Mouse (Mus musculus) heart, postnatal 36 days (tissue): ENCODE measurements at regions not wholly inside any gene's neighbourhood (a gene's known extent, or its start where the extent isn't known, plus 50 kb on each side); places are given as distances from the start of the nearest gene placed in this dataset.
"Not testable (repeated sequence)": the region's sequence is repeated elsewhere in the genome, so short reads cannot be mapped to it uniquely, and the experiment has no call there.

Experiments used
- DNase-seq, 2 experiments: peaks; one replicate each; pipeline ENCODE4 v3.0.0; 2021 to 2022
- intact Hi-C: fragments of 180-260 bp; cut with DNase I; formaldehyde crosslinking; loops from one replicate; pipeline ENCODE4 v1.15.1; 2025

GRCm38 (mm10) chr8:46355066-46355465 lies 60.6 kb upstream of the Helt start:
- no peak for DNase-seq
- intact Hi-C loops: no loop called here

- intact Hi-C loops, DNase-seq: not testable (repeated sequence)
These were observed 63.5 kb upstream of the Helt start for GRCm38 (mm10) chr8:46357961-46358360.

GRCm38 (mm10) chr8:46362871-46363306 lies 68.4 kb upstream of the Helt start:
- DNase-seq: no peak
- intact Hi-C loops: no loop called here

DNA sequence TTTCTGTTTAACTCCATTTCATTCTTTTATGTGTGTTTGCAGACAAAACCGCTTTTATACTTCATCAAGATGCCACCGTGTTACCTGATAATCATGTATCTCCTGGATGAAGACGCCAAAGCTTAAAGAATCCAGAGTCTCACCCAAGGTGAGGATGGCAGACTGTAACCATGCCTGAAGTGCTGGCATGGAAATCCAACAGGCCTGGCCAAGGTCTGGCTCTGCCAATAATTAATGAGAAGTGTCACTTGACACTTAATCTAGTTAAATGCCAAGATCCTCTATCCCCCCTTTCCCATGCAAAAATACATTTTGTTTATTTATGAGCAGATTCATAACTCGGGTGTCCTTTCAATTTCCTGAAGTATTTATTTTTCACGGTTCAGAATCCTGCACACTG lies 71.2 kb upstream of the Helt start:
- intact Hi-C loops: no loop called here
- DNase-seq: no peak

DNA sequence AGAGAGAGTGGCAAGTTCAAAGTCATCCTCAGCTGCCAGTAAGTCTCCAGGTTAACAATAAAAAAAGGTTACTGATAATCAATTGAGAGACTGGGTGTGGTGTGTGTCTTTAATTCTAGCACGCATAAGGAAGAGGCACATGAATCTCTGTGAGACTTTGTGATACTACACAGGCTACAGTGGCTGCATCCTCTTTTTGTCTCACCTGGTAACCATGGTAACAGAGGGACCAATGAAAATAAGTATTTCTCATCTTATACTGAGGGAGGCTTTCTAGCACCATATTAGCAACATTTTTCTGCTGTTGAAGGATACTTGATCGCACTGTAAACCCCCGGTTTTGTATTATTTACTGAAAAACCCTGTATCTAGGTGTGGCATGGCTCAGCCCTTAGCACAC lies 72.7 kb upstream of the Helt start:
- no peak for DNase-seq
- intact Hi-C loops: no loop called here

- intact Hi-C loops: no loop called here
- DNase-seq: no peak
These were observed 79.6 kb upstream of the Helt start for GRCm38 (mm10) chr8:46374092-46374491.

GRCm38 (mm10) chr8:46375986-46376385 lies 81.5 kb upstream of the Helt start:
- intact Hi-C loops: no loop called here
- DNase-seq: no peak

DNA sequence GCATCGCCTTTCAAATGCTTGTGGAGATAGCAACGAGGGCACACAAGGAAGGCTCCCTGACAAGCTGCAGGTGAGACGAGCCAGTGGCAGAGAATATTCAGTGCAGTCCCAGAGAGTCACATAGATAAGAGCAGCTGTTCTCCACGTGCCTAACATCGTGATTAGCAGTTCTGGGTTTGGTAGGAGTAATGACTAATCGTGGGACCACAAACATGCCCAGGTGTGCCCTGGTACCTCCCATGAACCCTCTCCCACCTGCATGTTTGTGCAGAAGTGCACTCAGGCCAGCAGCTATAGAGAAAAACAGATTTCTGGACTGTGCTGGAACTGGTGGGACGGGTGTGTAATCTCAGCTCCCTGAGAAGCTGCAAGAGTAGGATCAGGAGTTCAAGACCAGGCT lies 85.9 kb upstream of the Acsl1 start:
- no peak for DNase-seq
- intact Hi-C loops: no loop called here

- intact Hi-C loops: no loop called here
- no peak for DNase-seq
These were observed 85.0 kb upstream of the Acsl1 start for GRCm38 (mm10) chr8:46385806-46386205.

DNA sequence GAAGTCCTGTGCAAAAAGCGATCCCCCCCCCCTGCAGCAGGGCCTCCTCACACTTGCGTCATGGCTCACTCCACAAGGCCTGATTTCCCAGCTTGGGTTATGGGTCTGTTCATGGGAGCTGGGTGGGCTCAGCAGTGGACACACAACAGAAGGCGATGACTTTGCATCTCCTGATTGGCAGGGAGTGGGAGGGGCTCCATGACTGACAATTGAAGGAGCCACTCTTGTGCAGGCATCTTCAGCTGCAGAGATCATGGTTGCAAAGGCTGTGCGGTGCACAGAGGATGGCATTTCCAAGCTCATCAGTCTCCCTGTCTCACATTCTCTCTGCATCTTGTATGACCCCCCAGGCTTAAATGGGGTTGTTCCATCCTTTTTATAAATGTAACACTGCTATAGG lies 84.3 kb upstream of the Acsl1 start:
- no peak for DNase-seq
- intact Hi-C loops: no loop called here

GRCm38 (mm10) chr8:46387037-46387436 lies 83.8 kb upstream of the Acsl1 start:
- DNase-seq: no peak
- intact Hi-C loops: no loop called here

- intact Hi-C loops: no loop called here
- no peak for DNase-seq
These were observed 82.4 kb upstream of the Acsl1 start for GRCm38 (mm10) chr8:46388421-46388820.

GRCm38 (mm10) chr8:46390431-46390830 lies 80.4 kb upstream of the Acsl1 start:
- intact Hi-C loops: no loop called here

DNA sequence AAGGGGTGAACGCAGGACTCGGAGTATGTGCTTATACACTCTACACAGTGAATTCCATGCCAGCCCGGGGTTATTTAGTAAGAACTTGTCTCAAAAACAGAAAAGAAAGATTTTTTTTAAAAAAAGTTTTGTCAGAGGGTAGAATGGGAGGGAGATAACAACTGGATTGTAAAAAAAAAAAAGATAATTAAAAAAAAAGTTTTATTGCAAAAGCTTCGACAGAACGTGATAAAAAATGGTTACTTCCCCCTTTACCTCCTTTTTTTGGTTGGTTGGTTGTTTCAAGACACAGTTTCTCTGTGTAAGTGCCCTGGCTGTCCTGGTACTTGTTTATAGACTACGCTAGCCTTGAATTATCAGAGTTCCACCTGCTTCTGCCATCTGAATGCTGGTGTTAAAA lies 79.2 kb upstream of the Acsl1 start:
- DNase-seq: no peak
- intact Hi-C loops: no loop called here

More at GRCm38 (mm10) chr8:46390431-46390830, 80.4 kb upstream of the Acsl1 start:
- no peak for DNase-seq

GRCm38 (mm10) chr8:46393296-46393695 lies 77.5 kb upstream of the Acsl1 start:
- intact Hi-C loops: no loop called here
- DNase-seq: no peak

GRCm38 (mm10) chr8:46394750-46395149 lies 76.1 kb upstream of the Acsl1 start:
- intact Hi-C loops: no loop called here
- DNase-seq: no peak

DNA sequence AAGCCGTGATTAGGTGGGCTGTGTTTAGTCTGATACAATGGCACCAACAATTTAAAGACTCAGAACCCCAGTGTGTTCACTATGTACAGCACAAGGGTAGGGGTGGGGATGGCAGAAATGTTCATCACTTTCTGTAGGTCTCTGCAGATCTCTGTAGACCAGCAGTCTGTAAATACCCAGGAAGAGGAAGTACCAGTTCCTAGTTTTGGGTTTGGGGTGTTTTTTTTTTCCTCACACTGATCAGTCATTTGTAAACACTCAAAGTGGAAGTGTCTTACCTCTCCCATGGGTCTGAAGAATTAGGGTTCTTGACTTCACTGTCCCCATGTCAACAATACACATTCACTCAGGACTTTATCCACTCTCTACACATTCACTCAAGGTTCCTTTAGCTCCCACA lies 75.5 kb upstream of the Acsl1 start:
- intact Hi-C loops: no loop called here
- DNase-seq: no peak

DNA sequence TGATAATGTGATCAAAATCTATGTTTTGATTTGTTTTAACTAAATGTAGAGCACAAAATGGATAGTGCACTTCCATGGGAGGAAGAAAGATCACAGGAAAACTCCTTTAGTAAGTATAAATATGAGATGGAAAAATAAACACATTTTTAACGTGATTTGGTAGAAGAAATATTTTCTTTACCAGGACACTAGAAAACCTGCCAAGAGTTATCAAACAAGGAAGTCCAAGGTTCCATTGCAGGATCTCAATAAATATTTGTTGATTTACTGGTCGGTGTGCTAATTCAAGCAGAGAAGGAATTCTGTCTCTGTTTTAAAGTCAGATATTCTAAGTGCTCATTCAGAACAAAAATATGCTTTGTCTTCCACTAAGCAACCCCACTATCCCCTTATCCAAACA lies 73.8 kb upstream of the Acsl1 start:
- no peak for DNase-seq

DNA sequence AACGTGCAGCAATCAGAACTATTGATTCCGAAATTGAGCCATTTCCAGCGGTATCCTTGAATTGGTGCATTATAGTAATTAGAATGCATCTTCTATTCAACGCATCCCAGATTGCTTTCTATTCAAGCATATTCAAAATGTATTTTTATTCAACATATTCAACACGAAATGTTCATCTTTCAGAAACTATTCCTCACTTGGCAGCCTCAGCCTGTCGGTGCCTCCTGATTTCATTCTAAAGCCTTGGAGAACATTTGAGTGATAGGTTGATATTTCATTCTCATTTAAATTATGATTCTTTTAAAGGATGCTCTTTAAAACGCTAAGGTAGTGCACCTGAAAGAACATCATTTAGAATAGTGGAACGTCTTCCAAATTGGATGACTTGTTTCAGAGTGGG lies 73.1 kb upstream of the Acsl1 start:
- no peak for DNase-seq
- intact Hi-C loops: no loop called here

More for the DNA sequence above, 73.8 kb upstream of the Acsl1 start:
- intact Hi-C loops: no loop called here

DNA sequence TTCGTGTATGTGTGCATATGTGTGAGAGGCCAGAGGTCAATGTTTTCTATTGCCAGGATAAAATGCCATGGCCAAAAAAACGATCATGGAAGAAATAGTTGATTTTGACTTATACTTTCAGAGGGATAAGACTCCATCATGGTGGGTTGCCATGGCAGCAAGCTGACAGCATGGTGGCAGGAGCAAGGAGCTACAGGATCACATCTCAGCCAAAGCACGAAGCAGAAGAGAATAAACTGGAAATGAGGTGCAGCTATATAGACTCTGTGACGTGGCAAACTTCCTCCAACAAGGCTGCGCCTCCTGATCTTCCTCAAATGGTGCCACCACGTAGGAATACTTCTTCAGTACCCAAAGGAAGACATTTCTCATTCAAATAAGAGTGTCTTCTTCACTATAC lies 70.2 kb upstream of the Acsl1 start:
- DNase-seq: no peak
- intact Hi-C loops: no loop called here

DNA sequence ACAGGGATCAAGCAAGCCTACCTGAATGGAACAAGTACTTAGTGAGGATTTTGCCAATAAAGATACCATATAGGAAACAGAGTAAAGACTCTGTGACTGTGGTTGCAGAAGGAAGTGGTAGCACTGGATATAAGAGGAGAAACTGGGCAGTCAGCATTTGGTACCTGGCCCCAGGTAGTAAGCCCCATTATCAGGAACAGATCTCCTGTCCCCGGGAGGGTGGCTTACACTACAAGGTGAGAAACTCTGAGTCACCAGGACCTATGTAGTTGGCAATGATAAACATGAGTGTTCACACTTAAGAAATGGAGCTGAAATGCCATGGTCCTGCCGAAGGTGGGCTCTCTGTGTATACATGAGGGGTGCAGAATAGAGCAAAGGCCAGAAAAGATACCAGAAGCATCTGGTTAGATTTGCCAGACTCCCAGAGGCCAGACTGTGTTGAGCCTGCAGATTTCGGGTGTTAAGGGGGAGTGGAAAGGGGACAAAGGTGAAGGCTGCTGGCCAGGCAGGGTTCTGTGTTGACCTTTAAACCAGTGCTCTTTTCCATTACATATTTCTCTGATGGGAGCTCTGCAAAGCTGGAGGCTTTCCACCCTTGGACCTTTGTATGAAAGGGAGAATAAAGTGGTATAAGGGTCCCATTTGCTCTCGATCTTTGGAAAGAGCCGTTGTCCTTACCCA lies 66.8 kb upstream of the Acsl1 start:
- intact Hi-C loops: no loop called here
- DNase-seq: no peak

DNA sequence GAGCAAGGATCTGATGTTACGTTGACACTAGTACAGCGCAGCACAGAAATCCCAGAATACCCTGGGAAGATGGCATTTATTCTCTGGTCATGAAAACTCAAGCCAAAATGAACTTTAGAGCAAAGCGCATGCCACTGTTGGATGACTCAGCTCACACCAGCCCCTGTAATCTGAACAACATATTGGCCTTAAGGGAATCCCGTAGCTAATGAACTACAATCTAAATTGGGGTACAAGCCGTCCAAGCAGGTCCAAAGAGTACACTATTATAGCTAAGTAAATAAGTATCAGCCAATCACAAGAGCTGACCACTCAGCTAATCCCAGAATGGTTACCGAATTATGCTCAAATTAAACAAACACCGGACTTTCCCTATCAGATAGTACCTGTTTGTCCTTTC lies 62.0 kb upstream of the Acsl1 start:
- intact Hi-C loops: no loop called here
- DNase-seq: no peak

DNA sequence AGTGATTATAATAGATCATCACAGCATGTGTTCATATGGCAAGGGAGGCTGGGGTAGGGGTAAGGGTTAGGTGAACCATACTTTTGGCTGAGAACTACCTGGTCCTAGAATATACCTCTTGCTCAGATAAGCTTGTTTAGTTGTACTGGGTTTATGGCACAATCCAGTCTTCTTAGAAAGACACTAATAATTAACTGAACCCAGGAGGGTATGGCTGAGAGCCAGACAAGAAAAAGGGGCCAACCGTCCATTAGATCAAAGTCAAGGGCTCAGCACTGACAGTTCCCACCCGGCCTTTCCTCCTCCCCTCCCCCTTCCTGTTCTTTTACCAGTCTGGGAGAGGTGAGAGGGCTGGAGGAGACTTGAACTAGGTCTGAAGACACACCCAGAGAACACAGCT lies 61.5 kb upstream of the Acsl1 start:
- DNase-seq: no peak
- intact Hi-C loops: no loop called here
